Mouse (Mus musculus) neural tube, embryonic 11.5 days (tissue): Measurements from ENCODE around the gene Il20. TPM values are rescaled to one million over a fixed set of nuclear protein-coding genes. Genes with fewer than 3 reads are reported as not detected.

Source experiments
- ATAC-seq: fragments of 200-750 bp; cut with Nextera tagmentation; 2 replicates; pipeline ENCODE4 v1.8.0; 2017; ENCODE audit warnings: moderate number of reproducible peaks, mild to moderate bottlenecking, moderate TSS enrichment, moderate library complexity; ENCODE audit not compliant: insufficient read depth, low FRiP score, low TSS enrichment
- DNase-seq: peaks from one replicate; pipeline ENCODE4 v3.0.0-alpha.2; 2015; ENCODE audit warnings: low spot score
- H3K27ac ChIP-seq: fragments of 300-500 bp; sonication (generic); 2 replicates; pipeline ENCODE4 v1.5.1; 2014; ENCODE audit warnings: low read depth, mild to moderate bottlenecking, low read length
- H3K27me3 ChIP-seq: fragments of 300-500 bp; sonication (generic); 2 replicates; pipeline ENCODE4 v1.6.1; 2014; ENCODE audit warnings: mild to moderate bottlenecking, low read length, mixed read lengths; ENCODE audit not compliant: control insufficient read depth, insufficient read depth
- H3K36me3 ChIP-seq: fragments of 300-500 bp; sonication (generic); 2 replicates; pipeline ENCODE4 v1.6.1; 2014; ENCODE audit warnings: mild to moderate bottlenecking, low read length, moderate library complexity, mixed read lengths; ENCODE audit not compliant: control insufficient read depth, insufficient read depth
- H3K4me1 ChIP-seq: fragments of 300-500 bp; sonication (generic); 2 replicates; pipeline ENCODE4 v1.6.1; 2014; ENCODE audit warnings: low read length, mixed read lengths; ENCODE audit not compliant: control insufficient read depth, insufficient read depth
- H3K4me2 ChIP-seq: fragments of 300-500 bp; sonication (generic); 2 replicates; pipeline ENCODE4 v1.6.1; 2014; ENCODE audit warnings: low read depth, mild to moderate bottlenecking, moderate library complexity
- H3K4me3 ChIP-seq: fragments of 300-500 bp; sonication (generic); 2 replicates; pipeline ENCODE4 v1.5.1; 2014; ENCODE audit warnings: low read depth, low read length
- H3K9ac ChIP-seq: fragments of 300-500 bp; sonication (generic); 2 replicates; pipeline ENCODE4 v1.6.1; 2014; ENCODE audit warnings: mild to moderate bottlenecking, low read length
- H3K9me3 ChIP-seq: fragments of 300-500 bp; sonication (generic); 2 replicates; pipeline ENCODE4 v1.6.1; 2016; ENCODE audit warnings: low read length; ENCODE audit not compliant: control insufficient read depth
- WGBS: fragments of 180-500 bp; shearing (Covaris S2); extraction: QIAGEN DNeasy Blood & Tissue Kit; methylation state at CpG from one replicate; pipeline ENCODE4 v1.1.7; 2014; 5-methylcytosine and 5-hydroxymethylcytosine counted together
- polyA plus RNA-seq: library from polyadenylated mRNA; unstranded; fragments of >200 nt; fragmentation: Nextera tagmentation; extraction: Ambion mirVana; gene quantifications from 2 replicates; pipeline ENCODE4 v1.2.1, GENCODE M21; 2014

The Il20 gene
- polyA plus RNA-seq, 1 experiment from 2014 or later, result not detected

- peak; percentile 55 for DNase-seq
- WGBS, result 20% methylated on average over 3 of the region's 3 CpGs
- no peak overlapping the region for H3K27ac ChIP-seq
- no peaks in the 10 kb centered on the region for H3K4me1 ChIP-seq
- H3K9me3 ChIP-seq, result no peaks in the 10 kb centered on the region
- H3K9ac ChIP-seq, result no peak overlapping the region
- peak; percentile 44; the same call in 1 of the 2 replicates for ATAC-seq
- peaks cover 14% of the 10 kb centered on the region; the same call in 1 of the 2 replicates for H3K27me3 ChIP-seq
- no peak overlapping the region for H3K4me3 ChIP-seq
- no peak overlapping the region for H3K4me2 ChIP-seq
- H3K36me3 ChIP-seq, result no peaks in the 10 kb centered on the region
Measured at GRCm38 (mm10) chr1:130876931-130877509, 34.2 kb downstream of the Il20 start.

DNA sequence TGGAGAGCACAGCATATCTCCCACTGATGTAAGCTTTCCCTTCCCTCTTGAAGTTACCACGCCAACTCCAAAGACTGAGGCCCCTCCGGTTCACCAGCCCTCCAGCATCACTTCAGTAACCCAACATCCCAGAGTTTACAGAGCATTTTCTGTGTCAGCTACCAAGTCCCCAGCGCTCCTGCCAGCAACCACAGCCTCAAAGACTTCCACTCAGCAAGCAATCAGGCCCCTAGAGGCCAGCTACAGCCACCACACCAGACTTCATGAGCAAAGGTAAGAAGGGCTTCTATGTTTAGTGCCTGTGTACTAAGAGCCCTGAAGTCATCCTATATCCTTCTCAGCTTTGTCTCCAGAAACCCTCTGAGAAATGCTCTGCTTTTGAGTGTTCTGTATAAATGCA, 35.3 kb downstream of the Il20 start:
- H3K4me3 ChIP-seq, result no peak overlapping the region
- no peaks in the 10 kb centered on the region for H3K4me1 ChIP-seq
- H3K9me3 ChIP-seq, result no peaks in the 10 kb centered on the region
- H3K4me2 ChIP-seq, result no peak overlapping the region
- WGBS, result 78% methylated on average over 3 of the region's 3 CpGs
- peaks cover 14% of the 10 kb centered on the region; the same call in 1 of the 2 replicates for H3K27me3 ChIP-seq
- no peak for DNase-seq
- H3K36me3 ChIP-seq, result no peaks in the 10 kb centered on the region
- no peak for ATAC-seq
- no peak overlapping the region for H3K27ac ChIP-seq
- no peak overlapping the region for H3K9ac ChIP-seq

DNA sequence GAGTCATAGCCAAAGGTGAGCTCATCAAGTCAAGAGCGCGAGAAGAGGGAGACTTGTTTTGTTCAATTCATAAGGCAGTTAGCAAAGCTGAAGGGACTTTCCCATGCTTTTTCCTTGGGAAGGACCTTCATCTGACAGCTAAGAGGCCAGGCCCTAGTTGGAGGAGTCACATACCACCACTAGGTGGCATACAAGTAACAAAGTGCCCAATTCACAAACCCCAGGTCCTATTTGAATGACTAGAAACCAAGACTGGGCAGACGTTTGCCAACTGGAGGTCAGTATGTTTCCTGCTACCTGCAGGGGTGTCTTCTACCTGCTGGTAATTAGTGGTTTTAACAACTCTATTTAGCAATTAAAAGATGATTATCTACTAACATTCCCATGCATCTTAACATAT, 36.1 kb downstream of the Il20 start:
- Histone ChIP-seq H3K36me3 (no peaks in the 10 kb centered on the region), H3K9ac (no peak overlapping the region), H3K9me3 (no peaks in the 10 kb centered on the region), H3K4me1 (no peaks in the 10 kb centered on the region), H3K27me3 (peaks cover 12% of the 10 kb centered on the region; the same call in 1 of the 2 replicates), H3K27ac (no peak overlapping the region), H3K4me2 (no peak overlapping the region), H3K4me3 (no peak overlapping the region)
- ATAC-seq (no peak), DNase-seq (peak; percentile 46)
- 49% methylated on average over 3 of the region's 3 CpGs for WGBS

DNA sequence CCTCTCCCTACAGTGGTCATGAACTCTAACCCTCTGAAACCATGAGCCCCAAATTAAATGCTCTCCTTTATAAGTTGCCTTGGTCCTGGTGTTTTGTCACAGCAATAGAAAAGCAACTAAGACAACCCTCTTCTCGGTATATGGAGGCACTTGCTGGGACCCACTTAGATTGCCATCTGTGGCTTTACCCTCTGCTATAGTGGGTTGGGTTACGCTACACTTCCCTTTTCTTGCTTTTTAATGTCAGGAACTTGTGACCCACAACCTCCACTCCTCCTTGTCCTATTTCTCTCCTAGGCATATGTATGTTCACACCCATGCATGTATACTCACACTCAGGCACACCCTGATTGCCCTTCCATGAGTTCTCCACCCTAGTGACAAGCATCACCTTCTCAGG, 38.3 kb downstream of the Il20 start:
- H3K36me3 ChIP-seq, result no peaks in the 10 kb centered on the region
- H3K27ac ChIP-seq, result no peak overlapping the region
- no peak overlapping the region for H3K4me3 ChIP-seq
- H3K9me3 ChIP-seq, result no peaks in the 10 kb centered on the region
- no peak overlapping the region for H3K9ac ChIP-seq
- DNase-seq (no peak), ATAC-seq (no peak)
- H3K4me2 ChIP-seq, result no peak overlapping the region
- 94% methylated on average over 2 of the region's 2 CpGs for WGBS
- H3K27me3 ChIP-seq, result peaks cover 7% of the 10 kb centered on the region; the same call in 1 of the 2 replicates
- no peaks in the 10 kb centered on the region for H3K4me1 ChIP-seq

DNA sequence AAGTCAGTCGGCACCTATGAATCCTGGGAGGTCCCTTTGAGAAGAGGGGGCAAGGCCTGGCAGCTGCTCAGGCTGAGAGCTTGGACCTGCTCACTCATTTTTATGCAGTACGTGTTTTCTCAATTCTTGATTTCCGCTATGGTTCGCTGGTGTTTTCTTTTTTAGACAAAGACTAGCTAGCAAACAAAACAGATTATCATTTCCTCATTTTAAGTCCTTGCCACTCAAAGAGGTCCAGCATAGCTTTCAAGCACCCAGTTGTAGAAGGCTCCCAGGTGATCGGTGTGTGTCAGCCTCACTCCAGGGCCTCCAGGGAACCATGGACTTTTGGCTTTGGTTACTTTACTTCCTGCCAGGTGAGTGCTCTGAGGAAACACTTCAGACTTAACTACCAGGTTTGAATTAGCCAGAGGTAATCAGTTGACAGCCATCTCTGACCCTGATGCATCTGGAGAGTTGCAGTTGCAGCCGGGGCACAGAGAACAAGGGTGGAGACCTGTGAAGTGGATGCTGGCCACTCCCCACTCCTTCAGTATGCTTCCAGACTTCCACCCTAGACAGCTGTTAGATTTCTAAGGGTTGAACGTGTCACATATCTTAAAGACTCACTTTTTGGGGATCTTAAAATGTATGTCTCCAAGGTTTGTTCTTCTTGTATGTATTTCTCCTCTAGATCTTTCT, 45.6 kb downstream of the Il20 start, which contains the start of gene Fcmr:
Gene Fcmr (plus strand): TSS at position 129 of the 681 bp plus-strand sequence.
- no peaks in the 10 kb centered on the region for H3K4me1 ChIP-seq
- no peaks in the 10 kb centered on the region for H3K36me3 ChIP-seq
- H3K27me3 ChIP-seq, result no peaks in the 10 kb centered on the region
- no peak for ATAC-seq
- no peak within 1 kb of the TSS for H3K4me2 ChIP-seq
- H3K9ac ChIP-seq, result no peak within 1 kb of the TSS
- DNase-seq, result no peak
- WGBS, result 84% methylated on average over 7 of the region's 7 CpGs
- H3K4me3 ChIP-seq, result no peak within 1 kb of the TSS
- no peak within 1 kb of the TSS for H3K27ac ChIP-seq
- no peaks in the 10 kb centered on the region for H3K9me3 ChIP-seq

GRCm38 (mm10) chr1:130864741-130865140, 46.5 kb downstream of the Il20 start:
- no peak for DNase-seq
- no peak for ATAC-seq
- no peak overlapping the region for H3K27ac ChIP-seq
- H3K9ac ChIP-seq, result no peak overlapping the region
- no peak overlapping the region for H3K4me2 ChIP-seq
- no peaks in the 10 kb centered on the region for H3K9me3 ChIP-seq
- H3K36me3 ChIP-seq, result no peaks in the 10 kb centered on the region
- no peak overlapping the region for H3K4me3 ChIP-seq
- H3K4me1 ChIP-seq, result no peaks in the 10 kb centered on the region
- 92% methylated on average over 5 of the region's 5 CpGs for whole genome bisulfite sequencing
- H3K27me3 ChIP-seq, result no peaks in the 10 kb centered on the region

GRCm38 (mm10) chr1:130864238-130864637, 47.0 kb downstream of the Il20 start:
- WGBS, result 84% methylated on average over 4 of the region's 4 CpGs
- Histone ChIP-seq H3K9ac (no peak overlapping the region), H3K36me3 (no peaks in the 10 kb centered on the region), H3K9me3 (no peaks in the 10 kb centered on the region), H3K4me3 (no peak overlapping the region), H3K4me2 (no peak overlapping the region), H3K27ac (no peak overlapping the region), H3K27me3 (no peaks in the 10 kb centered on the region), H3K4me1 (no peaks in the 10 kb centered on the region)
- DNase-seq (no peak), ATAC-seq (no peak)

DNA sequence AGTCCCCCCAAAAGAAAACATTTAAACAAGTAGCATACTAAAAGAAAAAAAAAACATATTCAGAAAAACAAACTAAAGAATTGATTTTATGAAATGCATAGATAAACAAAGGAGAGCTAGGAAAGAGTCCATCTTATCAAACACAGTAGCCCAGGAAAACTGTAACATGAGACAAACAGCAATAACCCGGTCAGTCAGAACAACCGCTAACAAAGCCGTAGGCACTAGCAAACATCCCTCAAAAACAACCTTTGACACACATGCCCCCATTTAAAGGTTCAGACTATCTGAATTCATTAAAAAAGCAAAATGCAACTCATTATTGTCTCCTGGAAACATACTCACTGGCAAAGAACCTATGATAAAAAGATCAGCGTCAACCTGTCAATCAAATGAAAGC, 53.8 kb downstream of the Il20 start:
- H3K4me1 ChIP-seq, result no peaks in the 10 kb centered on the region
- no peak overlapping the region for H3K4me2 ChIP-seq
- H3K27ac ChIP-seq, result no peak overlapping the region
- ATAC-seq (no peak), DNase-seq (no peak)
- no peak overlapping the region for H3K9ac ChIP-seq
- H3K36me3 ChIP-seq, result no peaks in the 10 kb centered on the region
- WGBS, result 91% methylated on average over 4 of the region's 4 CpGs
- no peaks in the 10 kb centered on the region for H3K27me3 ChIP-seq
- no peak overlapping the region for H3K4me3 ChIP-seq
- H3K9me3 ChIP-seq, result no peaks in the 10 kb centered on the region
